Mouse (Mus musculus): ENCODE measurements at regions not wholly inside any gene's neighbourhood (a gene's known extent, or its start where the extent isn't known, plus 50 kb on each side); places are given as distances from the start of the nearest gene placed in this dataset.

DNA sequence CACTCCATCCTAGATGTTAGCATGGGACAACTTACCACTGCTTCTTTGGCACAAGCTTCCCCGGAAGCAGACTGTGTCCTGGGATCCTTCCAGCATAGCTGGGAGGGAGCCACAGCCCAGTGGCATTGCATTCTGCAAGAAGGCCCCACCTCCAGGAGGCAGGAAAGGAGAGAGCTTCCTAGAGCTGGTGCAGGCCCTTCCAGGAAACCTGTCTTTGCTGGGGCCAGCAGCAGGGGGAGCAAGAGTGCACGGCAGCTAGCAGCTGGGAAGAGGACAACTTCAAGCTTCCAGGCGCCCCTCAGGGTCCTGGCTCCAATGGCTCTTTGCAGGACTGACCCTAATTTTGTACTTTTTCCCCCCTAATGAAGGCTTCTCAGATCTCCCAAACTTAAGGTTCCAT lies 115.4 kb upstream of the Sorcs3 start:
- DNase-seq (ENCODE audit: low read depth, low spot score), result no peak

DNA sequence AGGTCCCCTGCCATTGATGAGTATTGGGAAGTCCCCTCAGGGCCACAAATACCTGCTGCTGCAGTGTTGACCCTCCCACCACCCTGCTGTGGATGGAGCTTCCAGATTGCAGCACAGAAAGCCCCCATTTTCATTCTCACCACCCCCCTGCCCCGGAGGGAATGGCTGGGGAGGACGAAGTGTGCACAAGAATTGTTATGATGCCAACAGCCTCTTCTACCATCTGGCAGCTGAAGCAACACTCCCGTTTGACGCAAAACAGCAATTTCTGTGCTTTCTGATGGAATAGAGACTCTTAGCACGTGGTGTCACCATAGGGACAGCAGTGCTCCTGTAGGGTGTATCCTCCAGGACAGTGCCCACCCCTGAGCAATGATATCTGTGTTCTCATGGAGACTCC lies 108.5 kb upstream of the Sorcs3 start:
- no peak for DNase-seq (ENCODE audit: low read depth, low spot score)

DNA sequence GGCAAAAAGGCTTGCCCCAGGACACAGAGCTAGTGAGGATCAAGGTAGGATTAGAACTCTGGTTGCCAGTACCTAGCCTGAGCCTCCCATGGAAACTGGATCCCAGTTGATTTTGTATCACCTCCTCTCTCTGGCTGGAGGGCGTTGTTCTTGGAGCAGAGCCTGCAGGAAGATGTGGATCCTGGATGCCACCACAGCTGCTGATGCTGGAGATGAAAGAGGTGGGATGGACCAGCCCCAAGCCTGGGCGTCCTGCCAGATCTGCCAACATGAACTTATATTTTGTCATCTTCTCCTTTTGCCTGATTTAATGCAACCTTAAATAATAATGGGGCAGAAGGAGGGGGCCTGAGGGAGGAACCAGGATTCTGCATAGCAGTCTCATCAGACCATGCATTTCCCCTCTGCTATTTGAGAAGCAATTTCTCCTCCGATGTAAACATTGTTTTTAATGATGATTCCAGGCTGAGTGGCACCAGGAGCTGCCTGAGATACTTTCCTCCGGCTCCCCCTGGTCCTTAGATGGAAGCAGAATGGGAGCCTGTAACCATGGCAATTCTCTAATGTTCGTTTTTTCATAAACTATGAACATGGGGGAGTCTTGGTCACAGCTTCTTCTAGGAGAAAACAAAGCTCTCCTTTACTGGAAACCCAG lies 107.8 kb upstream of the Sorcs3 start:
- no peak for DNase-seq (ENCODE audit: low read depth, low spot score)

DNA sequence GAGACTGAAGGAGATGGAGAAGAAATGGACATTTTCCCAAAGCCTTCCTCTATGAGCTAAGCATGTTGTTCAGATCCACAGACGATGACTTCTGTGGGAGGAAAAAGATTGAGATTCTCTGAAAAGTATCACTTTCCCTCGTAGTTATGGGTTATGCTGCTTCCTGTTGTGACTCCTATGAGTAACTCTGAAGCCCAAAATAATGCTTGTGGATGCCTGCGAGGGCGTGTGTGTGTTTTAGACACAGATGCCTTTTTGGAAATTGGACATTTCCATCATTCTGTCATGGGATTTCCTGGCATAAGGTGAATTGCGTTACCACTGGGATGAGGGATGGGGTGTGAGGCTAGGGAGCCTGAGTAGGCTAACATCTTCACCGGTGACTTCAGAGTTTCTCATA lies 104.8 kb upstream of the Sorcs3 start:
- no peak for DNase-seq (ENCODE audit: low read depth, low spot score)

GRCm38 (mm10) chr19:48115155-48115554 lies 90.7 kb upstream of the Sorcs3 start:
- DNase-seq (ENCODE audit: low read depth, low spot score), result no peak

DNA sequence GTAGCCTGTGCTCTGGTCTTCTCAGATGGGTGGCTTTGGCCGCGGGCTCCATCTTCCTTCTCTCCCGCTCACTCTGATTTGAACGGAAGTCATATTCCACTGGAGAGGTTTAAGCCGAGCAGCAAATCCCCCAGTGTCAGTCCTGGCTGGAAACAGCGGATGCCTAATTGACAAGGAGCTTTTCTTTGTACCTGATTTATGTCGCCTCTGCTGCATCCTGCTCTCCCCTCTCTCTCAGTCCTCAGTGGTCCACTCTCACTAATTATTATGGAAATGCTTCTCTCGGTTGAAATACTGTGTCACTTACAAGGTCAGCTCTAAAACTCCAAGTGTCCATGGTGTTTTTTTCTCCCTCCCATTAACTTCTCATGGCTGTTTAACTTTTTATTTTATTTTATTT lies 90.1 kb upstream of the Sorcs3 start:
- no peak for DNase-seq (ENCODE audit: low read depth, low spot score)

GRCm38 (mm10) chr19:48116689-48117088 lies 89.1 kb upstream of the Sorcs3 start:
- DNase-seq (ENCODE audit: low read depth, low spot score), result no peak

GRCm38 (mm10) chr19:48117646-48118045 lies 88.2 kb upstream of the Sorcs3 start:
- DNase-seq (ENCODE audit: low read depth, low spot score), result no peak

DNA sequence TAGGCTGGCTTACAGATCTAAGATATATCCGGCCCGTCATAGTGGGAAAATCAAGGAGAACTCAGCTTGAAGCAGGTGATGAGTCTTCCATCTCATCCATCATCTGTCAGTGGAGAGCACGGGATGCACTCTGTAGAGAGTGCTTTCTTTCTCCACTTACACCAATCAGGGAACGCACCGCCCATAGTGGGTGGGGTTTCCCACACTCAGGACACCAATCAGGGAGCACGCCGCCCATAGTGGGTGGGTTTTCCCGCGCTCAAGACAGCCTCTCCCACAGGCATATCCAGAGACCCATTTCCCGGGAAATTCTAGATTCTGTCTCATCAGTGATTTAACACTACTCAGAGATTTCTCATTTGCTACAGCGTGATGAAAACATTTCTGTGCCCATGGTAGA lies 83.5 kb upstream of the Sorcs3 start:
- no peak for DNase-seq (ENCODE audit: low read depth, low spot score)

GRCm38 (mm10) chr19:48123777-48124176 lies 82.0 kb upstream of the Sorcs3 start:
- DNase-seq (ENCODE audit: low read depth, low spot score), result no peak

DNA sequence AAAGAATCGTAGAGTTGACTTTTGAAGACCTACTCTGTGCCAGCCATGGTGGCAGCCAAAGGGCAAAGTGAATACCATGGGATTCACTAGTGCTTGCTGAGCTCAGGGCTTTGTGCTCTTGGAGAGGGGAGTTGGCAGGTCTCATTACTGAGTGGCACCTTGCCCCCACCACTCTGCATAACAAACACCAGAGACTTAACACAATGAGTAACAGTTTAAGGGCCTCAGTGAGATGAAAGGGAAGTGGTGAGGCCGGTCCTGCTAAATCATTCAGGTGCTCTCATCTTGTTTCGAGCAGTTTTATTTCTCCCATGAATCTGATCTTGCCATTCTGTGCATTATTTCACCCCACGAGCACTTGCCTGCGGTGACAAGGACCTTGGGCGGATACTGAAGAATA lies 80.1 kb upstream of the Sorcs3 start:
- DNase-seq (ENCODE audit: low read depth, low spot score), result no peak

- DNase-seq (ENCODE audit: low read depth, low spot score), result no peak
These were observed 77.7 kb upstream of the Sorcs3 start for GRCm38 (mm10) chr19:48128089-48128488.

- DNase-seq (ENCODE audit: low read depth, low spot score), result no peak
These were observed 69.6 kb upstream of the Sorcs3 start for GRCm38 (mm10) chr19:48136231-48136630.

DNA sequence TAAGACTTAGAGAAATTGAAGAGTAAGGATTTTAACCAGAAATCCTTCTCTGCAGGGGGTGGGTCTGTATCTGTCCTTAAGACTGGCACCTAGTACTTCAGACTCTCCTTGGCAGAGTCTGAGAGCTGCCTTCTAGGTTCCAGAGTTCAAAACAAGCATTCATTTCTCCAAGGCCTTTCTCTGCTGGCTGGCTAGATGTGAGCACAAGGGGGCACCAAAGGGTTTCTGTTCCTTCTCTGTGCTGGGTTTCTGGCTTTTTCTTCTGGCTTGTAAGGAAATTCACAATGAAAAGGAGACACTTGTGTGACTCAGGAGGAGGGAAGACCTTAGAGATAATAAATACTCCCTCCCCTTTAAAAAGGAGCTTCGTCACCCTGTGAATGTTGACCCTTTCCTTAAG lies 61.7 kb upstream of the Sorcs3 start:
- peak; percentile 31 for DNase-seq (ENCODE audit: low read depth, low spot score)

Data from embryo, embryonic 11.5 days (tissue).